Mouse (Mus musculus) ES-E14 (cell line): ENCODE results near the gene Cyb5d1. TPM values are rescaled to one million over a fixed set of nuclear protein-coding genes. Genes with fewer than 3 reads are reported as not detected.

ENCODE experiments used
- DNase-seq: peaks from one replicate; pipeline ENCODE4 v3.0.0-alpha.2; 2013; ENCODE audit warnings: low read depth, low spot score
- H3K27ac ChIP-seq: 2 replicates; pipeline ENCODE4 v1.5.1; 2012; ENCODE audit warnings: low read depth, mild to moderate bottlenecking, low read length, moderate library complexity, mixed read lengths; ENCODE audit not compliant: poor library complexity, insufficient read depth, severe bottlenecking
- H3K36me3 ChIP-seq: 2 replicates; pipeline ENCODE4 v1.6.1; 2012; ENCODE audit warnings: mild to moderate bottlenecking, low read length, moderate library complexity, mixed read lengths; ENCODE audit not compliant: control insufficient read depth, poor library complexity, insufficient read depth, severe bottlenecking
- H3K4me1 ChIP-seq, 2 experiments: fragments of 150-350 bp in 1 of 2; sonication (generic) in 1 of 2; 2 replicates each; pipeline ENCODE4 v1.6.1; 2012; ENCODE audit warnings: low read length in 2 of 2, mild to moderate bottlenecking in 1 of 2, mixed read lengths in 1 of 2; ENCODE audit not compliant: control insufficient read depth in 2 of 2, insufficient read depth in 2 of 2, poor library complexity in 1 of 2
- H3K4me3 ChIP-seq, 2 experiments: fragments of 150-350 bp in 1 of 2; sonication (generic) in 1 of 2; 2 replicates each; pipeline ENCODE4 v1.5.1; 2012; ENCODE audit warnings: low read length in 2 of 2, low read depth in 1 of 2, mild to moderate bottlenecking in 1 of 2, mixed read lengths in 1 of 2; ENCODE audit not compliant: insufficient read depth in 1 of 2, poor library complexity in 1 of 2, severe bottlenecking in 1 of 2
- H3K9ac ChIP-seq: 2 replicates; pipeline ENCODE4 v1.6.1; 2012; ENCODE audit warnings: low read depth, mild to moderate bottlenecking, low read length, mixed read lengths; ENCODE audit not compliant: poor library complexity, insufficient read depth, severe bottlenecking
- H3K9me3 ChIP-seq: fragments of 150-350 bp; sonication (generic); 2 replicates; pipeline ENCODE4 v1.6.1; 2012; ENCODE audit warnings: low read depth, mild to moderate bottlenecking, low read length; ENCODE audit not compliant: control insufficient read depth, insufficient read depth
- CHD2 ChIP-seq: IDR thresholded peaks from 2 replicates; pipeline ENCODE4 v1.6.1; 2014; ENCODE audit warnings: mild to moderate bottlenecking, low read depth, low read length, inconsistent platforms
- HCFC1 ChIP-seq: IDR thresholded peaks from 2 replicates; pipeline ENCODE4 v1.6.1; 2012; ENCODE audit warnings: low read length, inconsistent platforms, borderline replicate concordance; ENCODE audit not compliant: insufficient read depth
- MAFK ChIP-seq: IDR thresholded peaks from 2 replicates; pipeline ENCODE4 v1.6.1; 2014; ENCODE audit warnings: mild to moderate bottlenecking, low read depth, low read length, inconsistent platforms; ENCODE audit not compliant: insufficient read depth
- ZC3H11A ChIP-seq: IDR thresholded peaks from 2 replicates; pipeline ENCODE4 v1.6.1; 2012; ENCODE audit warnings: low read depth, mild to moderate bottlenecking, inconsistent platforms, low read length, borderline replicate concordance
- ZNF384 ChIP-seq: IDR thresholded peaks from 2 replicates; pipeline ENCODE4 v1.6.1; 2012; ENCODE audit warnings: low read depth, low read length, inconsistent platforms
- in situ Hi-C, 2 experiments: fragments of 600-800 bp; cut with MboI; formaldehyde crosslinking; loops; one replicate each; pipeline ENCODE4 v1.15.1; 2025; ENCODE audit warnings: low sequenced_read_pairs in 2 of 2, inconsistent platforms in 1 of 2; ENCODE audit not compliant: unreplicated experiment in 2 of 2
- total RNA-seq: library from RNA; depleted of rRNA; stranded (reverse); fragments of 300-350 nt; gene quantifications from 2 replicates; pipeline ENCODE4 v1.2.3, GENCODE M21; 2012

Gene Cyb5d1
- total RNA-seq, 1 experiment, result 29.0 TPM

- H3K4me3 ChIP-seq, result peak overlapping the region; percentile 49 to 72
- H3K27ac ChIP-seq, result no peak overlapping the region
- peaks cover 6 to 15% of the 10 kb centered on the region in 2 experiments for H3K4me1 ChIP-seq
- DNase-seq, result no peak
- no peaks in the 10 kb centered on the region for H3K36me3 ChIP-seq
- no peak overlapping the region for H3K9ac ChIP-seq
- no peaks in the 10 kb centered on the region for H3K9me3 ChIP-seq
- TF ChIP-seq ZC3H11A (no peak), MAFK (no peak), HCFC1 (no peak), ZNF384 (no peak), CHD2 (no peak)
- in situ Hi-C loops, result no loop called here
Measured at GRCm38 (mm10) chr11:69420554-69421000, 25.1 kb upstream of the Cyb5d1 start.

GRCm38 (mm10) chr11:69419813-69420553 lies 24.6 kb upstream of the Cyb5d1 start:
- Histone ChIP-seq H3K4me1 (peaks cover 6 to 18% of the 10 kb centered on the region in 2 experiments), H3K9ac (peak overlapping the region; percentile 34; the same call in 1 of the 2 replicates), H3K27ac (no peak overlapping the region), H3K9me3 (no peaks in the 10 kb centered on the region), H3K4me3 (peak overlapping the region; percentile 49 to 72), H3K36me3 (no peaks in the 10 kb centered on the region)
- in situ Hi-C loops, result no loop called here
- DNase-seq, result no peak
- TF ChIP-seq CHD2, result no peak
- no peak for TF ChIP-seq ZNF384
- TF ChIP-seq HCFC1, result no peak
- no peak for TF ChIP-seq MAFK
- no peak for TF ChIP-seq ZC3H11A

GRCm38 (mm10) chr11:69419443-69419812 lies 24.0 kb upstream of the Cyb5d1 start:
- peak overlapping the region; percentile 34 to 72; a peak in 3 of 4 replicates for H3K4me3 ChIP-seq
- no peak for TF ChIP-seq CHD2
- TF ChIP-seq MAFK, result no peak
- TF ChIP-seq HCFC1, result no peak
- no peak for TF ChIP-seq ZNF384
- TF ChIP-seq ZC3H11A, result no peak
- H3K36me3 ChIP-seq, result no peaks in the 10 kb centered on the region
- DNase-seq, result no peak
- in situ Hi-C loops, result no loop called here
- H3K4me1 ChIP-seq, result peaks cover 6 to 22% of the 10 kb centered on the region in 2 experiments
- no peaks in the 10 kb centered on the region for H3K9me3 ChIP-seq
- H3K9ac ChIP-seq, result peak overlapping the region; percentile 34; the same call in 1 of the 2 replicates
- H3K27ac ChIP-seq, result no peak overlapping the region; the same call in 1 of the 2 replicates

- Histone ChIP-seq H3K9ac (peak overlapping the region; percentile 85), H3K9me3 (no peaks in the 10 kb centered on the region), H3K27ac (peak overlapping the region; percentile 85), H3K36me3 (no peaks in the 10 kb centered on the region), H3K4me1 (peaks cover 6 to 28% of the 10 kb centered on the region in 2 experiments), H3K4me3 (peak overlapping the region; percentile 71 to 79)
- in situ Hi-C loops, result no loop called here
- peak; percentile 95 for DNase-seq
- TF ChIP-seq ZC3H11A (no peak), HCFC1 (no peak), MAFK (no peak), ZNF384 (no peak), CHD2 (no peak)
Measured at GRCm38 (mm10) chr11:69418481-69419442, 23.3 kb upstream of the Cyb5d1 start.
